12 mouse cellular contexts compared by ENCODE assay signal in genomic region chr17:86132534-86132933, GRCm38 (mm10). TPM values are rescaled to one million over a fixed set of nuclear protein-coding genes. Genes with fewer than 3 reads are reported as not detected.
DNase-seq lines count a peak whose midpoint lies in the region; ATAC-seq and TF ChIP-seq lines count a peak whose summit lies in the region.
"Had no signal": no experiment of that assay in that cellular context is flagged by ENCODE, and none has a peak within 500 bp of the region (broad histone marks: within the 10 kb centered on the region; RNA-seq: fewer than 3 reads in every experiment).

No protein-coding gene starts in this region.

- H3K4me1 ChIP-seq in MEL (ENCODE audit: control insufficient read depth in 1 of 2, insufficient read depth in 2 of 2, low read length in 2 of 2) = peaks cover 0 to 4% of the 10 kb centered on the region in 2 experiments; a peak in 1 of 4 replicates
- no peaks in the 10 kb centered on the region; the same call in 1 of the 2 replicates for H3K4me1 ChIP-seq in kidney, embryonic 16.5 days (ENCODE audit: insufficient read depth, low read length)
- H3K4me1 ChIP-seq: limb, embryonic 10.5 days; midbrain, embryonic 13.5 days had no signal

- no peak overlapping the region for H3K4me2 ChIP-seq in kidney, embryonic 16.5 days (replicated peaks; ENCODE audit: low read depth, low read length)
- H3K4me2 ChIP-seq: midbrain, embryonic 13.5 days had no signal

- no peak for TF ChIP-seq POLR2A in MEL (IDR thresholded peaks at IDR 0.05; ENCODE audit: control insufficient read depth in 1 of 2, insufficient read depth in 1 of 2, low read depth in 1 of 2, low read length in 2 of 2, poor library complexity in 1 of 2)

- no peaks in the 10 kb centered on the region for H3K9me3 ChIP-seq in MEL (replicated peaks; ENCODE audit: insufficient read depth, low read length)
- H3K9me3 ChIP-seq in kidney, embryonic 16.5 days (ENCODE audit: low read length) = no peaks in the 10 kb centered on the region
- H3K9me3 ChIP-seq: limb, embryonic 10.5 days; midbrain, embryonic 13.5 days had no signal

- WGBS in kidney, embryonic 16.5 days = 40% methylated on average over 5 of the region's 5 CpGs

- H3K36me3 ChIP-seq in MEL (ENCODE audit: control insufficient read depth in 1 of 2, insufficient read depth in 2 of 2, low read length in 2 of 2) = peaks cover 6 to 20% of the 10 kb centered on the region in 2 experiments
- peaks cover 24% of the 10 kb centered on the region for H3K36me3 ChIP-seq in kidney, embryonic 16.5 days (ENCODE audit: insufficient read depth, low read length)

- no peak overlapping the region for H3K27ac ChIP-seq in layer of hippocampus, adult 2 months
- H3K27ac ChIP-seq in MEL (ENCODE audit: control insufficient read depth, low read depth, low read length) = no peak overlapping the region
- H3K27ac ChIP-seq in kidney, embryonic 16.5 days (ENCODE audit: low read length) = no peak overlapping the region
- H3K27ac ChIP-seq: limb, embryonic 10.5 days; midbrain, embryonic 13.5 days had no signal

- peak; percentile 19 for DNase-seq in CD4-positive, CD25-positive, alpha-beta regulatory T cell, adult 2 months (ENCODE audit: low read depth, low spot score)
- DNase-seq in layer of hippocampus, adult 2 months (ENCODE audit: low spot score in 2 of 2) = no peak
- no peak for DNase-seq in layer of hippocampus, adult 18-20 months (ENCODE audit: low spot score in 2 of 2)
- peak; percentile 42 for DNase-seq in MEL (ENCODE audit: low read depth, low spot score)
- no peak for DNase-seq in B cell, adult 2 months
- no peak for DNase-seq in testis, postnatal 10 days (ENCODE audit: low spot score)
- DNase-seq: cerebellum, adult 18-20 months had no signal

- no peak for ATAC-seq in CD4-positive, CD25-positive, alpha-beta regulatory T cell, adult 4 months
- ATAC-seq in kidney, embryonic 16.5 days (ENCODE audit: low FRiP score, low TSS enrichment) = peak; percentile 57; the same call in 1 of the 2 replicates
- ATAC-seq: midbrain, embryonic 13.5 days had no signal

- H3K79me2 ChIP-seq in MEL (ENCODE audit: control insufficient read depth, insufficient read depth, low read length, poor library complexity) = no peaks in the 10 kb centered on the region

- TF ChIP-seq RAD21 in MEL (IDR thresholded peaks at IDR 0.05; ENCODE audit: low read depth, low read length) = peak; percentile 28

- H3K9ac ChIP-seq in MEL (ENCODE audit: control insufficient read depth, low read depth, low read length, poor library complexity, severe bottlenecking) = no peak overlapping the region
- H3K9ac ChIP-seq in kidney, embryonic 16.5 days (replicated peaks; ENCODE audit: low read length) = no peak overlapping the region
- H3K9ac ChIP-seq: midbrain, embryonic 13.5 days had no signal

- H3K4me3 ChIP-seq in layer of hippocampus, adult 2 months = no peak overlapping the region
- no peak overlapping the region for H3K4me3 ChIP-seq in MEL (ENCODE audit: control insufficient read depth in 1 of 2, insufficient read depth in 1 of 2, low read depth in 2 of 2, low read length in 2 of 2)
- no peak overlapping the region for H3K4me3 ChIP-seq in kidney, embryonic 16.5 days (ENCODE audit: low read length)
- H3K4me3 ChIP-seq: erythroblast, embryonic 14.5 days; limb, embryonic 10.5 days; midbrain, embryonic 13.5 days had no signal

- H3K27me3 ChIP-seq in MEL (ENCODE audit: control insufficient read depth in 1 of 2, insufficient read depth in 2 of 2, low read length in 2 of 2) = no peaks in the 10 kb centered on the region
- no peaks in the 10 kb centered on the region for H3K27me3 ChIP-seq in kidney, embryonic 16.5 days (ENCODE audit: insufficient read depth, low read length)
- H3K27me3 ChIP-seq: midbrain, embryonic 13.5 days had no signal

- TF ChIP-seq CTCF in layer of hippocampus, adult 2 months (conservative IDR thresholded peaks at IDR 0.05) = peak; percentile 67
- peak; percentile 11 to 59 (median 37); a peak in 3 of 6 replicates for TF ChIP-seq CTCF in MEL (IDR thresholded peaks at IDR 0.05 in 2 of 3, conservative IDR thresholded peaks at IDR 0.05 in 1 of 3; ENCODE audit: control insufficient read depth in 1 of 3, insufficient read depth in 1 of 3, low read depth in 2 of 3, low read length in 3 of 3, poor library complexity in 1 of 3, severe bottlenecking in 1 of 3)

- no peak for TF ChIP-seq EP300 in MEL (IDR thresholded peaks at IDR 0.05; ENCODE audit: low read depth in 1 of 2, low read length in 2 of 2)

TF ChIP-seq in MEL, 35 proteins besides CTCF, POLR2A, EP300 and RAD21:
- TF ChIP-seq SMC3 (IDR thresholded peaks at IDR 0.05; ENCODE audit: low read depth, low read length) (peak; percentile 51), JUND (IDR thresholded peaks at IDR 0.05; ENCODE audit: low read depth, low read length) (no peak)
TF ChIP-seq in MEL: peak in this region for 1.

RNA-seq across cellular contexts. Expression of gene Srbd1, which starts 12.4 kb away (rescaled TPM):
- 10 to 100 TPM; 13.9 to 17.4 TPM for polyA plus RNA-seq in CD4-positive, CD25-positive, alpha-beta regulatory T cell, adult 4 months (2017; shearing (Covaris generic))
- 10 to 100 TPM; 16.5 to 17.0 TPM for total RNA-seq in layer of hippocampus, adult 2 months (2021)
- 10 to 100 TPM; 15.0 to 15.7 TPM for total RNA-seq in layer of hippocampus, adult 18-20 months (2021)
- total RNA-seq in MEL (2012; rRNA removed) = 14.9 and 17.4 TPM in 2 replicates
- 10 to 100 TPM in 1 of 2 experiments, not detected in 1; 30.5 TPM for polyA plus RNA-seq in MEL (2012; ENCODE audit: insufficient read depth in 1 of 2, insufficient read length in 2 of 2, low read depth in 1 of 2, low replicate concordance in 2 of 2, missing spikeins in 1 of 2)
- 21.0 and 22.3 TPM in 2 replicates for polyA plus RNA-seq in kidney, embryonic 16.5 days (2015; fragmentation: Nextera tagmentation; extraction: Ambion mirVana)

RNA-seq across cellular contexts. Expression of gene Prkce, which starts 35.1 kb away (rescaled TPM):
- 1 to 10 TPM; 3.5 to 4.6 TPM for polyA plus RNA-seq in CD4-positive, CD25-positive, alpha-beta regulatory T cell, adult 4 months (2017; shearing (Covaris generic))
- 100 to 1,000 TPM; 422 to 451 TPM for total RNA-seq in layer of hippocampus, adult 2 months (2021)
- 100 to 1,000 TPM; 388 to 410 TPM for total RNA-seq in layer of hippocampus, adult 18-20 months (2021)
- total RNA-seq in MEL (2012; rRNA removed) = 3.0 and 3.6 TPM in 2 replicates
- polyA plus RNA-seq in MEL (2012; ENCODE audit: insufficient read depth in 1 of 2, insufficient read length in 2 of 2, low read depth in 1 of 2, low replicate concordance in 2 of 2, missing spikeins in 1 of 2) = 1 to 10 TPM in 1 of 2 experiments, not detected in 1; 5.3 TPM
- polyA plus RNA-seq in kidney, embryonic 16.5 days (2015; fragmentation: Nextera tagmentation; extraction: Ambion mirVana) = 5.5 and 5.9 TPM in 2 replicates

Comparison
In these comparisons a context has a peak if more than half of its experiments do, and no peak if none do; other contexts are left out.
1. DNase-seq: peak in CD4-positive, CD25-positive, alpha-beta regulatory T cell, adult 2 months (single experiment) and MEL (single experiment); none in layer of hippocampus, adult 2 months (0 of 2), layer of hippocampus, adult 18-20 months (0 of 2), B cell, adult 2 months (0 of 2) and testis, postnatal 10 days (single experiment).
2. RNA of gene Prkce, which starts 35.1 kb away (total RNA-seq): 422 to 451 TPM in layer of hippocampus, adult 2 months and 388 to 410 TPM in layer of hippocampus, adult 18-20 months; 3.0 to 3.6 TPM in MEL; every median in the first group is over 10 times any median in the second.